Mouse (Mus musculus): ENCODE results near the gene Dnm1l. TPM values are rescaled to one million over a fixed set of nuclear protein-coding genes. Genes with fewer than 3 reads are reported as not detected.
"Not testable (repeated sequence)": the region's sequence is repeated elsewhere in the genome, so short reads cannot be mapped to it uniquely, and the experiment has no call there.

The Dnm1l gene
- 52.2 and 52.9 TPM in 2 replicates for polyA plus RNA-seq (2015; fragmentation: Nextera tagmentation; extraction: Ambion mirVana)

DNA sequence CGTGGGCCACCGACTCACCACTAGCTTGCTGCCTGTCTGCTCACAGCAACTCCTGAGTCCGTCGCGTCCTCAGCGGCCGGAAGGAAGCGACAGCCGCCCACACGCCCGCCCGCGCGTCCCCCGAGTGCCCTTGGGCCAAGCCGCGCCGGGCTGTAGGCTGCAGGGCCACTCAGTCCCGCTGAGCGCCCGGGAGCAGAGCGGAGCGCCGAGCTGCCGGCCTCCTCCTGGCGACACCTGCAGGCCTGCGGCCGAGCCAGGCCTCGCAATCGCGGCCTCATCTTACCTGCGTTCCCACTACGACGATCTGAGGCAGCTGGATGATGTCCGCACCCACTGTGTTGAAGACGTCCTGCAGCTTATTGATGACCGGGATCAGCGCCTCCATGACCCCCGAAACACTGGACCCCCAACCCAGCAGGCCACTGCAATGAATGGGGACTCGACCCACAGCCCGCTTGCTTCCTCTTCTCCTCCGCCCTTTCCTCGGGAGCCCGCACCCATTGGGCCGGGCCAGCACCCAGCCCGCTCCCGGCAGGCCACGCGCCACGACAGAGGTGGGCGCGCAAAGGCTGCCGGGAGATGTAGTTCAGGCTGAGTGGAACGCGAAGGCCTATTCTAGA is at the start of gene Dnm1l:
Gene Dnm1l (minus strand): TSS at position 479 of the 620 bp plus-strand sequence.
- under 1% methylated on average over 55 of the region's 55 CpGs for WGBS
- Histone ChIP-seq H3K36me3 (ENCODE audit: control insufficient read depth, insufficient read depth, low read length) (no peaks in the 10 kb centered on the region), H3K9ac (ENCODE audit: low read depth, low read length) (peak within 1 kb of the TSS; percentile 97), H3K27ac (ENCODE audit: low read length) (peak within 1 kb of the TSS; percentile 97), H3K4me1 (ENCODE audit: control insufficient read depth, insufficient read depth, low read length) (peaks cover 5% of the 10 kb centered on the region; the same call in 1 of the 2 replicates), H3K4me2 (ENCODE audit: low read depth, low read length) (peak within 1 kb of the TSS; percentile 77), H3K9me3 (ENCODE audit: control insufficient read depth, low read length) (no peaks in the 10 kb centered on the region), H3K27me3 (replicated peaks; ENCODE audit: control insufficient read depth, insufficient read depth, low read length) (no peaks in the 10 kb centered on the region), H3K4me3 (ENCODE audit: low read length) (peak within 1 kb of the TSS; percentile 97)
- peak; percentile 99 for ATAC-seq

DNA sequence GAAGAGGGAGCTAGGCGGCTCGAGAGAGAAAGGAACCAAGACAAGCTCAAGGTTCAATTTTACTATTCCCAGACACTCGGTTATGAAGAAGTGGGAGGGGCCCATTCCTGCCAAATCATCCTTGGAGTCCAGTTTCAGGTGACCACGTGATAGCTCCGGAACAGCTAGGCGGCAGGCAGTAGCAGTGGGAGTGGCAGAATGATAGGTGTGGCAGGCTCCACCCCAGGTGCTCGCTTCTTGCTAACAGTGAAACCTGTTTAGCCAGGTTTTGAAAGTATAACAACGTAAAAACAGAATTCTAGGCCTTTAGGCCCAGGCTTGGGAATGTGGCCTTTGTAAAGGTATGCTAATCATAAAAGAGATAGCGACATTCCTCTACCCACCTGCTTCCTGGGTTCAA is 8.5 kb upstream of the Dnm1l start:
- H3K27ac ChIP-seq (ENCODE audit: low read length); H3K4me1 ChIP-seq (ENCODE audit: control insufficient read depth, insufficient read depth, low read length); H3K36me3 ChIP-seq (ENCODE audit: control insufficient read depth, insufficient read depth, low read length); H3K9ac ChIP-seq (ENCODE audit: low read depth, low read length); H3K4me3 ChIP-seq (ENCODE audit: low read length); H3K4me2 ChIP-seq (ENCODE audit: low read depth, low read length); H3K9me3 ChIP-seq (ENCODE audit: control insufficient read depth, low read length); H3K27me3 ChIP-seq (replicated peaks; ENCODE audit: control insufficient read depth, insufficient read depth, low read length): not testable (repeated sequence)
- WGBS = 54% methylated on average over 8 of the region's 9 CpGs
- peak; percentile 95 for ATAC-seq

DNA sequence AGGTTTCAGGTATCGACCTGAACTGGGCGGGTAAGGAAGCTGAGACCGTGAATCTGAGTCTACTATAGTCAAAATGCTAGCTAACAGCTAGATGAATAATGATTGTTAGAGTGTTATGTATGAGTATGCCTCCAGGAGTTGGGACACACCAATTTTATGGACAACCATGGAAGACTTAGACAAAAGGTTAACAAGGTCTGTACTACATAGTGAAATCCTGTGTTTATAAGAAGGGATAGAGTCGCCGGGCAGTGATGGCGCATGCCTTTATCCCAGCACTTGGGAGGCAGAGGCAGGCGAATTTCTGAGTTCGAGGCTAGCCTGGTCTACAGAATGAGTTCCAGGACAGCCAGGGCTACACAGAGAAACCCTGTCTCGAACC is 333 bp upstream of the Dnm1l start:
- H3K4me1 ChIP-seq (ENCODE audit: control insufficient read depth, insufficient read depth, low read length); H3K27me3 ChIP-seq (replicated peaks; ENCODE audit: control insufficient read depth, insufficient read depth, low read length); H3K9me3 ChIP-seq (ENCODE audit: control insufficient read depth, low read length); H3K36me3 ChIP-seq (ENCODE audit: control insufficient read depth, insufficient read depth, low read length): not testable (repeated sequence)
- Histone ChIP-seq H3K4me2 (ENCODE audit: low read depth, low read length) (peak overlapping the region; percentile 77), H3K27ac (ENCODE audit: low read length) (peak overlapping the region; percentile 60; the same call in 1 of the 2 replicates), H3K4me3 (ENCODE audit: low read length) (peak overlapping the region; percentile 97), H3K9ac (ENCODE audit: low read depth, low read length) (peak overlapping the region; percentile 97)
- 52% methylated on average over 9 of the region's 9 CpGs for WGBS
- peak; percentile 49 for ATAC-seq

DNA sequence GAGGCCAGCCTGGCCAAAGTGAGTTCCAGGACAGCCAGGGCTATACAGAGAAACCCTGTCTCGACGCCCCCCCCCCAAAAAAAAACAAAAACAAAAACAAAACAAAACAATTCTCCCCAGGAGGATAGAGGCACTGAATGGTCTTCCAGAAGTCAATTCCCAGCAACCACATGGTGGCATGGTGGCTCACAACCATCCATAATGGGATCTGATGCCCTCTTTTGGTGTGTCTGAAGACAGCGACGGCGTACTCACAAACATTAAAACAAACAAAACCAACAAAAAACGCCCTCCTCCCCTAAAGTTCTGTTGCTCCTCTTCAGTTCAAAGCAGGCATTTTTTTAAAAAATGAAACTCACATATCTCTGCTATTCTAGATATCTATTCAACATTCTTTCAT is 851 bp downstream of the Dnm1l start:
- ATAC-seq = no peak
- no peaks in the 10 kb centered on the region for H3K36me3 ChIP-seq (ENCODE audit: control insufficient read depth, insufficient read depth, low read length)
- H3K4me1 ChIP-seq (ENCODE audit: control insufficient read depth, insufficient read depth, low read length) = peaks cover 5% of the 10 kb centered on the region; the same call in 1 of the 2 replicates
- H3K9ac ChIP-seq (ENCODE audit: low read depth, low read length) = peak overlapping the region; percentile 97
- peak overlapping the region; percentile 77 for H3K4me2 ChIP-seq (ENCODE audit: low read depth, low read length)
- 10% methylated on average over 6 of the region's 6 CpGs for WGBS
- H3K27me3 ChIP-seq (replicated peaks; ENCODE audit: control insufficient read depth, insufficient read depth, low read length) = no peaks in the 10 kb centered on the region
- H3K27ac ChIP-seq (ENCODE audit: low read length) = no peak overlapping the region; the same call in 1 of the 2 replicates
- H3K9me3 ChIP-seq (ENCODE audit: control insufficient read depth, low read length) = no peaks in the 10 kb centered on the region
- peak overlapping the region; percentile 97 for H3K4me3 ChIP-seq (ENCODE audit: low read length)

DNA sequence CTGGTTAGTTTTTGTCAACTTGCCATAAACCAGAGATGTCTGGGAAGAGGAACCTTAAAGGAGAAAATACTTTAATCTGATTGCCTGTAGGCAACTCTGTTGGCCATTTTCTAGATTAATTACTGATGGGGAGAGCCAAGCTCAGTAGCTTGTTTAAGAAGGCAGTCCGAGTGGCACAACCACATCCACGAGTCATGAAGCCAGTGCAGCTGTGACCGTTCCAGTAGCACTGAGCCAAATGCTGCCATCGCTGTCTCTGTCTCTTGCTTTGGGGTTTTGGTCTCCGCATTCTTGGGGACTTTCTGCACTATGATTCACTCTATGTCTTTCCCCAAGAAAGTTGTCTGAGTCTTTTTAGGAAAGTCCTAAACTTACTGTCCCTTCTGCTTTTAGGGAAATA is 12.3 kb downstream of the Dnm1l start:
- Histone ChIP-seq H3K9ac (ENCODE audit: low read depth, low read length) (no peak overlapping the region), H3K27ac (ENCODE audit: low read length) (no peak overlapping the region), H3K4me3 (ENCODE audit: low read length) (no peak overlapping the region), H3K9me3 (ENCODE audit: control insufficient read depth, low read length) (no peaks in the 10 kb centered on the region), H3K4me2 (ENCODE audit: low read depth, low read length) (no peak overlapping the region), H3K36me3 (ENCODE audit: control insufficient read depth, insufficient read depth, low read length) (no peaks in the 10 kb centered on the region), H3K27me3 (replicated peaks; ENCODE audit: control insufficient read depth, insufficient read depth, low read length) (no peaks in the 10 kb centered on the region), H3K4me1 (ENCODE audit: control insufficient read depth, insufficient read depth, low read length) (peaks cover 2% of the 10 kb centered on the region; the same call in 1 of the 2 replicates)
- ATAC-seq = no peak
- WGBS = 87% methylated on average over 5 of the region's 5 CpGs

DNA sequence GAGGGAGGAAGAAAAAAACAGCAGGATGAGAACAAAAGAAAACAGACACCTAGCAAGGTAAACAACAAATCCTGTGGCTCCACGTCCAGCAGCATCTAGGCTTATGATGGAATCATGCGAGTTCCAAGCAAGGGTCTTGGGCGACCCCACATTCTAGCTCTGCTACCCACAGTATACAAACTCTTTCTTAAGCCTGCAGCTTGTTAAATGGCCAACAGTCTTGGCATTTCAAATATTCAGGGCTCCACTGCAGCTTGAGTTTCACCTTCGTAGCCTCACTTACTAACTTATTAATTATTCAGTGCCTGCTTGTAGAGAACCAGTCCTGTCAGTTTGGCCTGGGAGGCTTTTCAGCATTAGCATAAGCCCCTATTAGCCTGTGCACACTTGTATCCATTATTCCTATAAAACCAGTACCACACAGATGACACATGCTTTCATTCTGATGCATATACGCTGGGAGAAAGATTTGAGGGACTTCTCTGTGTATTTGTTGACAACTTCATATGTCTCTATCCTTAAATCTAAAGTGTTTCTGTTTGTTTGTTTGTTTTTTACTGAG is 32.9 kb downstream of the Dnm1l start:
- H3K4me1 ChIP-seq (ENCODE audit: control insufficient read depth, insufficient read depth, low read length) = no peaks in the 10 kb centered on the region
- no peak overlapping the region for H3K4me2 ChIP-seq (ENCODE audit: low read depth, low read length)
- no peaks in the 10 kb centered on the region for H3K27me3 ChIP-seq (replicated peaks; ENCODE audit: control insufficient read depth, insufficient read depth, low read length)
- no peaks in the 10 kb centered on the region for H3K9me3 ChIP-seq (ENCODE audit: control insufficient read depth, low read length)
- H3K36me3 ChIP-seq (ENCODE audit: control insufficient read depth, insufficient read depth, low read length) = 0 out of 2 replicates have a peak, but pooled peaks cover 2% of the 10 kb centered on the region
- H3K9ac ChIP-seq (ENCODE audit: low read depth, low read length) = no peak overlapping the region
- H3K27ac ChIP-seq (ENCODE audit: low read length) = no peak overlapping the region
- 78% methylated on average over 5 of the region's 5 CpGs for WGBS
- no peak overlapping the region for H3K4me3 ChIP-seq (ENCODE audit: low read length)
- no peak for ATAC-seq

DNA sequence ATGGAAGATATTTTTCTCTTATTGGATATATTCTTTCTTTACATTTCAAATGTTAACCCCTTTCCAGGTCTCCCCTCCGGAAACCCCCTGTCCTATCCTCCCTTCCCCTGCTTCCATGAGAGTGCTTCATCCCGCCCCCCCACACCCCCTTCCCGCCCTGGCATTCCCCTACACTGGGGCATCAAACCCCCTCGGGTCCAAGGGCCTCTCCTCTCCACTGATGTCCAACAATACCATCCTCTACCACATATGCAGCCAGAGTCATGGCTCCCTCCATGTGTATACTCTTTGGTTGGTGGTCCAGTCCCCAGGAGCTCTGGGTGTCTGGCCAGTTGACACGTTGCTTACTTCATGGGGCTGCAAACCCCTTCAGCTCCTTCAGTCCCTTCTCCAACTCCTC is 47.4 kb downstream of the Dnm1l start:
- H3K4me1 ChIP-seq (ENCODE audit: control insufficient read depth, insufficient read depth, low read length) = no peaks in the 10 kb centered on the region
- 0 out of 2 replicates have a peak, but pooled peaks have one; percentile 16 for ATAC-seq
- WGBS = 85% methylated on average over 5 of the region's 5 CpGs
- no peak overlapping the region for H3K9ac ChIP-seq (ENCODE audit: low read depth, low read length)
- H3K27me3 ChIP-seq (replicated peaks; ENCODE audit: control insufficient read depth, insufficient read depth, low read length) = no peaks in the 10 kb centered on the region
- no peak overlapping the region for H3K4me2 ChIP-seq (ENCODE audit: low read depth, low read length)
- H3K36me3 ChIP-seq (ENCODE audit: control insufficient read depth, insufficient read depth, low read length) = no peaks in the 10 kb centered on the region; the same call in 1 of the 2 replicates
- H3K27ac ChIP-seq (ENCODE audit: low read length) = no peak overlapping the region
- H3K4me3 ChIP-seq (ENCODE audit: low read length) = no peak overlapping the region
- H3K9me3 ChIP-seq (ENCODE audit: control insufficient read depth, low read length) = no peaks in the 10 kb centered on the region

DNA sequence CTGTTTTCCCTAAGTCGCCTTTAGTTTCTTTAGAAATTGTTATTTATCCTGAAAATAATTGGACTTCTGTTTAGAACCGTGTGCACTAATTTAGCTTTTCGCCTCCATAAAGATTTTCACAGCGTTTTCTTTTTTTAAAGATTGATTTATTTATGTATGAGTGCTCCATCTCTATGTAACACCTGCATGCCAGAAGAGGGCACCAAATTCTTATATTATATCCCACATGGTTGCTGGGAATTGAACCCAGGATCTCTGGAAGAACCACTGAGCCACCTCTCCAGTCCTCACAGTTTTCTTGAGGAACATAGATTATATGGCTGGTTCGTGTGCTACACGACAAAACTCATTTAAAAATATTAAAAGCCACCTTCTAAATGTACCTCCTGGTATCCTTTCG is 54.9 kb downstream of the Dnm1l start:
- Histone ChIP-seq H3K36me3 (ENCODE audit: control insufficient read depth, insufficient read depth, low read length) (no peaks in the 10 kb centered on the region), H3K9ac (ENCODE audit: low read depth, low read length) (peak overlapping the region; percentile 96), H3K4me1 (ENCODE audit: control insufficient read depth, insufficient read depth, low read length) (peaks cover 13% of the 10 kb centered on the region), H3K27me3 (replicated peaks; ENCODE audit: control insufficient read depth, insufficient read depth, low read length) (no peaks in the 10 kb centered on the region), H3K4me3 (ENCODE audit: low read length) (peak overlapping the region; percentile 97), H3K27ac (ENCODE audit: low read length) (peak overlapping the region; percentile 96), H3K9me3 (ENCODE audit: control insufficient read depth, low read length) (no peaks in the 10 kb centered on the region), H3K4me2 (ENCODE audit: low read depth, low read length) (peak overlapping the region; percentile 71)
- WGBS = 19% methylated on average over 7 of the region's 7 CpGs
- ATAC-seq = no peak

DNA sequence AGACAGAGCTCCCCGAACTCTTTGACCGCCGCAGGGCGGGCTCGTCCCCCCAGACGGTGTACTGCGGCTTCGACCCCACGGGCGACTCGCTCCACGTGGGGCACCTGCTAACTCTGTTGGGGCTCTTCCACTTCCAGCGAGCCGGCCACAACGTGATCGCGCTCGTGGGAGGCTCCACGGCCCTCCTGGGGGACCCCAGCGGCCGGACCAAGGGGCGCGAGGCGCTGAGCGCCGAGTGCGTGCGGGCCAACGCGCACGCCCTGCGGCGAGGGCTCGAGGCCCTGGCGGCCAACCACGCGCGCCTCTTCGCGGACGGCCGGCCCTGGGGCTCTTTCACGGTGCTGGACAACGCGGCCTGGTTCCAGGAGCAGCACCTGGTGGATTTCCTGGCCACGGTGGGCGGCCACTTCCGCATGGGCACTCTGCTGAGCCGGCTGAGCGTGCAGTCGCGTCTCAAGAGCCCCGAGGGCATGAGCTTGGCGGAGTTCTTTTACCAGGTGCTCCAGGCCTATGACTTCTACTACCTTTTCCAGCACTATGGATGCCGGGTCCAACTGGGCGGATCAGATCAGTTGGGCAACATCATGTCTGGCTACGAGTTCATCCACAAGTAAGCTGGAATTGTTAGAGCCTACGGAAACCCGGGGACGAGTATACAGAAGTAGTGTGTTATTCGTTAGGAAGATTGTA is 55.5 kb downstream of the Dnm1l start:
- Histone ChIP-seq H3K27me3 (replicated peaks; ENCODE audit: control insufficient read depth, insufficient read depth, low read length) (no peaks in the 10 kb centered on the region), H3K4me3 (ENCODE audit: low read length) (peak overlapping the region; percentile 97), H3K4me2 (ENCODE audit: low read depth, low read length) (peak overlapping the region; percentile 71), H3K27ac (ENCODE audit: low read length) (peak overlapping the region; percentile 96), H3K36me3 (ENCODE audit: control insufficient read depth, insufficient read depth, low read length) (no peaks in the 10 kb centered on the region), H3K9ac (ENCODE audit: low read depth, low read length) (peak overlapping the region; percentile 96), H3K9me3 (ENCODE audit: control insufficient read depth, low read length) (no peaks in the 10 kb centered on the region), H3K4me1 (ENCODE audit: control insufficient read depth, insufficient read depth, low read length) (peaks cover 13% of the 10 kb centered on the region)
- peak; percentile 72 for ATAC-seq
- WGBS = under 1% methylated on average over 57 of the region's 61 CpGs
